Mouse (Mus musculus) brain, embryonic 14.5 days (tissue): ENCODE measurements around the gene Atp6v0e.

Source experiments
- CTCF ChIP-seq: fragments of 200-500 bp; IDR thresholded peaks from 2 replicates; pipeline ENCODE4 v1.5.1; 2012; ENCODE audit warnings: inconsistent platforms, mild to moderate bottlenecking, moderate library complexity, borderline replicate concordance; ENCODE audit not compliant: insufficient read depth, insufficient read length; ENCODE audit errors: extremely low read depth
- POLR2A ChIP-seq: fragments of 200-500 bp; IDR thresholded peaks from 2 replicates; pipeline ENCODE4 v1.6.1; 2012; ENCODE audit warnings: mild to moderate bottlenecking, inconsistent platforms, borderline replicate concordance; ENCODE audit not compliant: poor library complexity, insufficient read depth, insufficient read length, severe bottlenecking; ENCODE audit errors: extremely low read depth

GRCm38 (mm10) chr17:26743294-26743693 is 80.3 kb downstream of the Atp6v0e start:
- no peak for TF ChIP-seq POLR2A
- TF ChIP-seq CTCF, result no peak
